Mouse (Mus musculus) adipocyte (in vitro differentiated cells): ENCODE measurements around the gene Klhl31.

ENCODE experiments used
- DNase-seq: peaks from one replicate; pipeline ENCODE4 v3.0.0-alpha.2; 2016; ENCODE audit warnings: low spot score

Klhl31 gene

DNA sequence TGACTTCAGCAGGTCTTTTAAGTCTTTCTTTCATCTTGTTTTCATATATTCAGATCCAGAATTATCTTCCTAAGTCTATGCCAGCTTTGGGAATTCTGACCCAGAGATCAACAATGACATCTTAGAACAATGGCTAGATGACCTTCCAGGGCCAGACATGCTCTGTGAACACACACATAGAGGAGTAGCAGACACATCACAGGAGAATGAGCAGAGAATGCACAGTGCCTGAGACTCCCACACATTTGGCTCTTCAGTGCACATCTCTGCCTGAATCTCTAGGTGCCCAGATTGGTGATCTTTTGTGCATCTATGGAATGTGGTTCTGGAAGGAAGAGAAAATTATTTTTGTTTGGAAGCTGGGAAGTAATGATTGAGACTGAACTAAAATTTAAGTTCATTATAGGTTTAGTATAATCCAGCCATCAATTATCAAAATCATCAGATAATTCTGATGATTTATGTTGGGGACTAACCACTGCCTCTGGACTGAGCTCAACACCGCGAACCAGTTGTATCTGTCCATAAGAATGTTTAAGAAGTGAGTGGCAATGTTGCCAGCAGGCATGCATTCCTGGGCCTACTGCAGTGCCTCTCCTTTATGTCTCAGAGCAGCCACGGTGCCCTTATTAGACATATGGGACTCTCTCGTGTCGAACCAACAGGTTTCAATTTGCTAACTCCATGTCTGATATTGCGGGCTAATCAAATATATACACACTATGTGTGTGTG lies 12.8 kb upstream of the Klhl31 start:
- no peak for DNase-seq

DNA sequence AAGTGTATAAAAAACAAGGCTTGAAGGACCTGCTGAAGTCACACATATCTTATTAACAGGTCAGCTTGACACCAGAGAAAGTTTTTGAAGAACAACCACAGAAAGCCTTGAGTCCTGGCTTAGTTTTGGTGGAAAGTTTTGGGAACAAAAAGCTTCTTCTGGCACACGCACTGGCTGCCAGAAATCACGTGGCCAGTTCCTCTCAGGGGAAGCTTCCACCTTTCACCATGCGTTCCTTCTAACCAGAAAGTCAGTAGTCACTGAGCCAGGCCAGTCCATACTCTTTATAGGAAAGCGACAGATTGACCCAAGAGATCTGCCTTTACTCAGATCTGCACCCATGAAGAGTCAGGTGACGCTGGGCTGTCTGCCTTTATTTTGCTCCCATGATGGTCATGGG lies 12.1 kb upstream of the Klhl31 start:
- no peak for DNase-seq

DNA sequence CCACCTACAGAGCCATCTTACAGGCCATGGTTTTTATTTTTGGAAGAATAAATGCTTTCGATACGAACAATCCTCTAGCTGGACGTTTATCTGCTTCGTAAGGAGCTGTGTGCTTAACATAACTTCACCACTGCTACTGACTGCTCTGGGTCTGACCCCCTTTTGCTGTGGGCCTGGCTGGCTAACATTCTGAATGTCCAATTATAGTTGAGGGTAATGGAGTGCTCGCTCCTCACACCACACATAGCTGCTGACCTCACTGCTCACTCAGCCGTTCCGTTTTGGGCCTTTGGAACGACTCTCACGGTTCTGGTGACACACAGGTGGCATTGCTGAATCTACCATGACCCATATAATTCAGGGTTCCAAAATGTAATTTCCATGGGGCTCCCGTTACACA lies 7.6 kb upstream of the Klhl31 start:
- DNase-seq, result no peak

DNA sequence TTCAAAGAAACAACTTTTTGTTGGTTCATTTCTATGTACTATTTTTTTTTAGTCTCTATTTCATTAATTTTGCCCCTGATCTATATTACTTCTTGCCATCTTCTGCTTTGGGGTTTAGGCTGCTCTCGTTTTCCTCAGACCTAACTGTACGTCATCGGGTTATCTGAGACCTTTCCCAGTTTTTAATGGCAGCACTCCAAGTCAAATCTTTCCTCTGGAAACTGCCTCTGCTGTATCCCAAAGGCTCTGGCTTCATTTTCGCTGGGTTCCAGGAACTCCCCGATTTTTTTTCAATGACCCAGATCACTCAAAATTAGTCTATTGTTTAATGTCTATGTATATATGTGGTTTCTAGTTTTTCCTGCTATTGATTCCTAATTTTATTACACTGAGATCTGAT lies 6.6 kb upstream of the Klhl31 start:
- DNase-seq, result no peak

DNA sequence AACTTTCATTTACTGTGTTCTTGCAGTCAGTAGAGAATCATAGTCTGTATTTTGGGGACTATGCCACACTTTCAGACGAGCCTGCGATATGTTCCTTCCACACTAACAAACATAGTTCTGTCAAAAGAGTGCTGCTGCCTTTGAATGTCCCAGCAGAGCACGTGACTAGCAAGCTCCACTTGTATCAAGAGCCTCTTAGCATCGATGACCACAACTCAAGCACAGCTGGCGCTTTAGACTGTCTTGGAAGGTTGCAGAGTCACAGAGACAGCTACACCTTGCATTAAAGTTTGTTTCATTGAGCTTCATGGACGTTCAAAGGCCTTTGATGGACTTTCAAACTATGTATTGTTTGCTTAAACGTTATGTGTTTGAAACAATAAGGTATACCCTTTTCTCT lies 5.5 kb upstream of the Klhl31 start:
- no peak for DNase-seq

DNA sequence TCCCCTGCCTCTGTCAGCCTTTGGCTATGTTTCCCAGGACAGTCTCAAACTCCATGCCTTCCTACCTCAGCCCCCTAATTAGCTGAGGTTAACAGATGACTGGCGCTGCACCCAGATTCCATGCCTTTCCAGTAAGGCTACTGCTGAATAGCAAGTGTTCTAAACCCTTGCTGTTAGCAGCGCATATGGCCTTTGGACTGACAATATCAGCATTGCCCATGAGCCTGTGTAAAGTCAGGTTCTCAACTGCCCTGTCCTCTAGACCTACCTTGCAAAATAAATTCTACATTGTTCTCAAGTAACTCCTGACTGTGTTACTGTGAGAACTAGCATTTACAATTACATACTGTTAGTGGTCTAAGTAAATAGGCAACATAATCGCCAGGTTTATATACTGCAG lies 3.9 kb upstream of the Klhl31 start:
- no peak for DNase-seq

DNA sequence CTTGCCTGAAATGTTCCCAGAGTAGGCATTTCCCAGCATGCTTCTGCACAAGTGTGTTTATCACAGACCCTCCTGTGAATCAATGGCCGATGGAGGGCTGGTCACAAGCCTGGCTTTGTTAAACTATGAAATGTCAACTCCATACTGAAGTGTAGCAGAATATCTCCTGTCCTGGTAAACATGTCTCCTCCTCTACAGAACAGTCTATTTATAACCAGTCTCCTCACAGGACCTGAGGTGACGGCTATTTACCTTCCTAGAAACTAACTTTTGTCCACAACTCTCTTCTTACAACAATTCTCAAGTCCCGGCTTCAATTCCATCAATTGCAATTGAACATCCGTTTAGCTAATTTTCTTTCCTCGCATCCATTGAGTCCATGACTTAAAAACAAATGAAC lies 297 bp upstream of the Klhl31 start:
- no peak for DNase-seq

DNA sequence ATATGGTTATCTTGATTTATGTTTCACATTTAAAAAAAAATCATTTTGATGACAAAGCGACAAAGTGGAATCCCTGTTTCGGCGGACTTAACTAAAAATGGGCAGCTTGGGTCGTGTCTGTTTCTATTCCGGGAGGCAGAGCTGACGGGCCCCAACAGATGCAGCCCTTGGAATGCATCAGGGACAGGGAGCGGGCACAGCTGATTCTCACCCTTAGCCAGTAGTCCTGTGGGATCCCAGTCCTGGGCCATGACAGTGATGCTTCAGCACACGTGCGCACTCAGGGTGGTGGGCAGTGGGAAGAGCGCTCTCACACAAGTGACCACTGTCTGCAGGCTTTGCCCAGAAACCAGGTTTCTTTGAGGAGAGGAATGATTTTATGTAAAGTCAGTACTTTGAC lies 1.1 kb downstream of the Klhl31 start:
- no peak for DNase-seq

DNA sequence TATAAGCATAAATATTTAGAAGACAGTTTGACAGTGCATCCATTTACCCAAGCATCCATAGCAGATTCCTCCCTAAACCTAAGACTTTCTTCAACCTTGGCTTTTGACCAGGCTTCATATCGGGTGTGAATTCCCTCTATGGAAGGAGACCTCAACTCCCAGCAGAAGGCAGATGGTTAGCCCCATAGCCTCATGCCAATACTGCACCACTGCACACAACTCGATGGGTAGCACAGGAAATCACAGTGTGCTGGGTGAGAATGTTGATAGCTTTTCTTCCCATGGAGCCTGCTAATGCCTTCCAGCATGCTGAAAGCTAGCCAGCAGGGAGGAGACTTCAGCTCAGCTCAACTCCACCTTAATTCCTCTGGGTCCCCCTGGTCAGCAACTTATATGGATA lies 8.9 kb downstream of the Klhl31 start:
- DNase-seq, result no peak

DNA sequence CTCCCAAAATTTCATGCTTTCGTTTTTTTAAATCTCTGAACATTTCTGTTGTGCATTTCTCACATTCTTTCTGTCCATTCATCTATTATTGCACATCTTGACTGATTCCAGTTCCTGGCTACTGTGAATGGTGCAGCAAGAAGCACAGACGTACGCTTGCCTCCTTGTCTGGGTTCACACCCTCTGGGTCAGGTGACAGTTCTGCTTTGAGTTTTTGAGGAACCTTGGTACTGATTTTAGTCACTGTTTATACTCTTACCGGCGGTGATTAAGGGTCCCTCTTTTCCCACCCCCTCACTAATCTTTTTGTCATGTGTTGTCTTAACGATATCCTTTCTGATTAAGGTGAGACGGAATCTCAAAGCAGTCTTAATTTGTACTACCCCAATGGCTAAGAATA lies 15.5 kb downstream of the Klhl31 start:
- no peak for DNase-seq

DNA sequence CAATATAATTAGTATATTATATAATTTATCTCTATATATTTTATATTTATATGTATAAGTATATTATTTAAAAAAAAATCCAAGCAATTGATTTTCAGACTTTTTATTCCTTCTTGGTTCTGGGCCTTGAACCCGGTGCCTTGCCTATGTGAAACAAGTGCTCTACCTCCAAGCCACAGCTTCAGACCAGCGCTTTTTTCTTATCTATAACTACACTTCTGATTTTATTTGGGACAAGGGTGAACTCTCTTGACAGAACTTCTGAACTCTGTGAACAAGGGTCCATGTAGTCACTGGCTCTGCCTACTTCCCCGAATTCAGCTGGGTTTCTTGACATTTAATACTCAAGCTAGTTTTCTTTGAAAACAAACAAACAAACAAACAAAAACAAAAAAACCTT lies 17.6 kb downstream of the Klhl31 start:
- DNase-seq, result no peak

DNA sequence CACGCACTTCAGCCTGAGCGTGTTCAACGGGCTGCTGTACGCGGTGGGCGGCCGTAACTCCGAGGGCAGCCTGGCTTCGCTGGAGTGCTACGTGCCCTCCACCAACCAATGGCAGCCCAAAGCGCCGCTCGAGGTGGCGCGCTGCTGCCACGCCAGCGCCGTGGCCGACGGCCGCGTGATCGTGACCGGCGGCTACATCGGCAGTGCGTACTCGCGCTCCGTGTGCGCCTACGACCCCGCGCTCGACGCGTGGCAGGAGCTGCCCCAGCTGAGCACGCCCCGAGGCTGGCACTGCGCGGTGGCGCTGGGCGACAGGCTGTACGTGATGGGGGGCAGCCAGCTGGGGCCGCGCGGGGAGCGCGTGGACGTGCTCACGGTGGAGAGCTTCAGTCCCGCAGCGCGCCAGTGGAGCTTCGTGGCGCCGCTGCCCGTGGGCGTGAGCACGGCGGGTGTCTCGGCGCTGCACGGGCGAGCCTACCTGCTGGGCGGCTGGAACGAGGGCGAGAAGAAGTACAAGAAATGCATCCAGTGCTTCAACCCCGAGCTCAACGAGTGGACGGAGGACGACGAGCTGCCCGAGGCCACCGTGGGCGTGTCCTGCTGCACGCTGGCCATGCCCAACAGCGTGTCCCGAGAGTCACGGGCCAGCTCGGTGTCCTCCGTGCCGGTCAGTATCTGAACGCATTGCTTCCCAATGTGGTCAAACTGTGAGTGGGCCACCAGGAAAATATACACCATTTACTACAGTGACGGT lies 19.1 kb downstream of the Klhl31 start:
- no peak for DNase-seq

DNA sequence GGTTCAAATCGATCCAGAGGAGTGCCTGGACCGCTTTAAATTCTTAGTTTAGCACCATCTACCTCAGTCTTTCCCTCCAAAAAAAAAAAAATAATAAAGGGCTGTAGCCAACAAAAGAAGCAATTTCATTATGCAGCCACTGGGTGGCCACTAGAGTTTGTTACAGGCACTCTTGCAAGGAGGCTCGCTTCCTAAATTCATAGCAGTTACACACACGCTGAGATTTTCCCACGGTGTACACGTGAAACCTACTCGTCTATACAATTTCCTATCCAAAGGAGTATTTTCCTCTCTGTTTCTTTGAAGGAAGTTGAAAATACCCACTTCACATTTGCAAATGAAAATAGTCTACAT lies 19.6 kb downstream of the Klhl31 start:
- peak; percentile 72 for DNase-seq

DNA sequence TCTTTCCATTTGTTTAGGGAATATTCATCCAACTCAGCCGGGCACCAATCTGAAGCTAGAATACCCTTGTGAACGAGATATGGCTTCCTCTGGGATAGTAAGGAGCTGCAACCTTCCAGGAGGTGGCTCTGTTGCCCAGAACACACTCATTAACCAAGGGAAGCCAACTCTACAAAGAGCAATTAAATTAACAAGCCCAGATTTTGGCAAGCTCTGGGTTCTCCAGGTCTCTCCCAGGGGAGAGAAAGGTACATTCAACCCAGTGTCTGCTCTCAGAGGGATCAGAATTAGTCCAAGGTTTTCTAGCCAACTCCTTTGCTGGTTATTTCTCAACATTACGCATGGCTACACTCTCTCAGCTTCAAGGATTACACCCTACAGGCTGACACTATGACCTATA lies 26.6 kb downstream of the Klhl31 start:
- DNase-seq, result peak; percentile 38

DNA sequence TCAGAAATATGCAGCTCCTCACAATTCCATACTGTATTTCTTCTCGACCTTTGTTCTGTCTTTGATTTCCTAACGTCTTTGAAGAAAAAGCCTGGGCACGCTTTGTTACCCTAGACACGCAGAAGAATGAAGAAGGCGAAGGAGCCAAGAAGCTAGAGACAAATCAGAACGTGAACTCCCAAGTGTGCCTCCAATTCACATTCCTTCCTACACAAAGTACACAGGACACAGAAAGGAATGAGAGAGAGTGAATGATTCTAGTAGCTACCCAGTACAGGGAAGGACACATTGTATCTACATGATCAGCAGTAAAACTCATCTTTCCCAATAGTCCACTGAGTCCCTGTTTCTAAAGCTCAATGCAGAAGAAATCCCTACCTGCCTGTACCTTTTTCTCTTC lies 33.8 kb downstream of the Klhl31 start:
- no peak for DNase-seq

DNA sequence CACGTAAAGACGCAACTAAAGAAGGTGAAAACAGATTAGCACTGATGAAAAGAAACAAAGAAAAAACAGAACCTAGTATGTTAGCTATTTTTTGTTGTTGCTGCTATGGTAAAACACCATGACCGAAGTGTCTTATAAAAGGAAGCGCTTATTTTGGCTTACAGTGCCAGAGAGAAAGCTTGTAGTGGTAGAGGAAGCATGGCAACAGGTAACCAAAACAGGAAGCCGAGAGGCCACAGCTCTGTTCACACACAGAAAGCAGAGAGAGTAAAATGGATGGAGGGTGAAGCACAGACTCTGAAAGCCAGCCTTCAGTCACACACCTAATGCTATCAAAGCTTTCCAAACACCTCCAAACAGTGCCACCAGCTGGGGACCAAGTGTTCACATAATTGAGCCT lies 34.7 kb downstream of the Klhl31 start:
- DNase-seq, result no peak

DNA sequence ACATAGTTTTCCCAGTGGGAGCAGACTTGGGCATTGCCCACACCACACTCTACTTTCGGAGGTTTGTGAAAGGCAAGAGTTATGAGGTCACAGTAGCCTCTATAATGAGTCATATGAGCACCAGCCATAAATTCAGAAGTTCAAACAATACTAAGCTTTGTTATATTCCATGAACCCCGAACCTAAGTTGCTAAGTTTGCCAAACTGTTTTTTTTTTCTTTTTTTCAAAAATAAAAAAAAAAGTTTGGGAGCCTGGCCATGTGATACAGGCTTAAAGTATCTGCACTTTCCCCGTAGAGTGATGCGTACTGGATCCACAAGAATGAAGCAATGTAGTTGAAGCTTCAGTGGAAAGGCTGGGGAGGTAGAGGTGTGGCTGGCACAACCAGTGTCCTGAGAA lies 36.9 kb downstream of the Klhl31 start:
- no peak for DNase-seq

DNA sequence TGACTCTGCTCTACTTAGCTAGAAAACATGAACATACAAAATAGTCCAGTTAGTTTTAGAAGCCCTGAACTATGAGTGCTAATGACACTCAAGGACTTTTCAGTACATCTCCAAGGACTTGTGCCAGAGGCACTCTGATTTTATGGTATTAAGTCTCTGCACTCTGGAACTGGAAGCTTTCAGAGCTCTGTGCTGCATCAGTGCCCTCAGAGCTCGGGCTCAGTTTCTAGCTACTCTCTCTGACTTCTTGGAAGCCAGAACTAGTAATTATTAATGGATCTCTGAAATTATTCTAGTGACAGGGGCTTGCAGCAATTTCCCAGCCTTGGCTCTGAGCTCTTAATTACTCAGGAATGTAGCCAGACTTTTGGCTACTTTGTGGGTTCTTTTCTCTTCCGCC lies 37.7 kb downstream of the Klhl31 start:
- no peak for DNase-seq

DNA sequence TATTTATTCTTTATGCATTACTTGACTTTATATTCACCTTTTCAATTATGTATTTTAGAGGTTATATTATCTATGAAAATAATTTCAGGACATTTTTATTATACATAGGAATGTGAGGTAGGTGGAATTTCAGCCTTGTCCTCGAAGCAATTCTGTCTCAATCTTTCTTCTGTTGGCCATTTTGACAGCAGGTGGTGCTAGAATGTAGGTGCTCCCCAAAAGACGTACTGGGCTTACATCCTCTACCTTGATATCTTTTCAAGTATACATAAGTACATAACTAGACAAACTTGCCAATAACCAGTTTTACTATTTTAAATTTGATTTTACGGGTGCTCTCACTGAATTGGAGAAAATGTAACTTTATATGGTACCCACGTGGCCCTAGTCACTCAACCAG lies 48.6 kb downstream of the Klhl31 start:
- DNase-seq, result no peak

DNA sequence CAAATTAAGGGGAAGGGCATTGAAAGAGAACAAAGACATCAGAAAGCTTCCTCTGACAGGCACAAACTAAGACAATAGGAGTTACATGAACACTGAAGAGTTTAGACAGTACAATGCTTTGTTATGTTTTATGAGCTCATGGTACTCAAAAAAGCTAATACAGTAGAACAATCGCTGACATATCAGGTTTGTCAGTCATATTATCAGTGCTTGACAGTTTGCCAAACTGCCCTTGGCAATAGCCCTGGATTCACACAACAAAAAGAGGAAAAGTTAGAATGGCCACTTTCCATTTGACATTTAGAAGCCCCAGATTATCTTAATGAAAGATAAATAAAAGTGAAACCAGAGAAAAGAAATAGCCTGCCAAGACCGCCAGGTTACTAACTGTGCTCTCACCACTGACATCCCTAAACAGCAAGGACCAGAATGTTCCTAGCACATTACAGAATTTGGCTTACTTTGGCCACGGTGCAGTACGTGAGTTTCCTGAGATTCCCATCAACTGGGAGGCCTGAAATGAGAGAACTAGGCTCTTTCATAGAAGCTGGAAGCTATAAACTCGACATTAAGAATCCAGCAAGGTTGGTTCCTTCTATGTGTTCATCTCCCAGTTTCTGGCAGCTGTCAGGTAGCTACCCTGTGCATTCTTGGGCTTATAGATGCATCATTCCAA lies 49.7 kb downstream of the Klhl31 start:
- DNase-seq, result peak; percentile 10

DNA sequence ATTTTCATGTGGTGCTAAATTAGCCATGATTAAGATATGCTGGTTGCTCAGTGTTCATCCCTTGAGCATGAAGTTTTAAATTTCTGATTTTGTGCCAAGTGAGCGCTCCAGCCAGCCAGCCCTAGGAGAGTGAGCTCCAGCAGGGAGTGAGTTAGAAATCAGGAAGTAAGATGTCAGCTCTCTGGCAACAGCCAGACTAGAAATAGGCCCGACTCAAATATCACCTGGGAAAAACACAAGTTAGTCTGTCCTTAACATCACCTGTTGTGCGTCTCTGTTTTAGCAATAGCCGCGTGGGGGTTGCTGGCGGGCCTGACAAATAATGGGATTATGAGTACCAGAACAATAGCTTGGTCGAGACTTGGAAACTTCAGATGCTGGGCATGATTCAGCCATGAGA lies 56.4 kb downstream of the Klhl31 start:
- DNase-seq, result peak; percentile 22

DNA sequence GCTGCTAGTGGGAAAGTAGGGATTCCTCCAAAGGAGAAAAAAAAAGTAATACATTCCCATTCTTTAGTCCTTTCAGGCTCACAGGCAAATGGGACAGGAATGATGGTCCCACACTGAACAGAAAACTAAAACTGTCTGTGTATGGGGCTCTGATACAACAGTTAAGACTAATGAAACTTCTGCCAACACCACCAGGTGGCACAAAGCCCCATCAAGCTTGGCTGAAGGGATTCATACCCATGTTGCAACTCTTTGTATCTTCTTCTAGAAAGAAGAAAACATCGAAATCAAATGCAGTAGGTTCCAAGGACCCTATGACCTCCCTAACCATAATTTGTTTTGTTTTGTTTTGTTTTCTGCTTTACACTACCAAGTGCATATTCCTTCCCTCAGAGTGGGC lies 57.1 kb downstream of the Klhl31 start:
- DNase-seq, result peak; percentile 29

DNA sequence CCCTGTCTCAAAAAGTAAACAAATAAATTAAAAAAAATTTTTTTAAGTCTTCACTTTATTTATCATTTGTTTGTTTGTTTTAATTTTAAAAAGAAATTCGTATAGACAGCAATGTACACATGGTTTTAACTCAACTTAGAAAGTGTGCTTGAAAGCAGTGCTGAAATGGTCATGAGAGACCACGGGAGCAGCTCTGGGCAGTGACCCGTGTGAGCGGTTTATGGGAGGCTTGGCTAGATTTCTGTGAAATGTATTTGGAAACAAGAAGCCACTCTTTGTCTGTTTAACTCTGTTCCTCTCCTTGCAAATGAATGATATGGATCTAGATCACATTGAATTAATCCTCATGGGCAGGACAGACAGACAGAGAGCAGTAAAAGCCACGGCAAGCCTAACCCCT lies 59.3 kb downstream of the Klhl31 start:
- no peak for DNase-seq

DNA sequence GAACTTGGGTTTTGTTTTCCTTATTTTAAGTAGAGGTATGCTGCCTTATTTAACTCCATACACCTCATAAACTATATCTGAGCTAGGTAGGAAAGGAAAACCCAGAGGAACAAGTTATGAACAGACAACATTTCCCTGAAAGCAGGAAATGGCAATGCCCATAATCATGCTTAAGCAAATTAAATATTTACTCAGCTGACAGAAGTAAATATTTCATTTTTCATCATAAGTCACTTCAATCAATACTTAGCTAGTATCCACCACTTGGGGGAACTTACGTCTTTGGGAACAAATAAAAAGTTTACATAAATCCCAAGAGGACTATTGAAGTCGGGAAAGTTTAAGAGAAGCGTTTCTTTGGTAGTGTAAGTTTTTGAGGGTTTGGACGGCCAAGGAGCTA lies 67.2 kb downstream of the Klhl31 start:
- no peak for DNase-seq
